Mouse (Mus musculus): ENCODE results near the gene Hsd17b3. TPM values are rescaled to one million over a fixed set of nuclear protein-coding genes. Genes with fewer than 3 reads are reported as not detected.

The Hsd17b3 gene
- total RNA-seq (2021) = not detected
- long read RNA-seq = 0 reads

- DNase-seq (ENCODE audit: low spot score in 2 of 2) = no peak
Observed at GRCm38 (mm10) chr13:64089130-64089529, at the start of gene Hsd17b3. Gene Hsd17b3, minus strand, starts transcription at chr13:64089230.

GRCm38 (mm10) chr13:64129616-64130375 is 40.8 kb upstream of the Hsd17b3 start:
- DNase-seq (ENCODE audit: low spot score in 2 of 2) = peak in 1 of 2 experiments; percentile 52

- DNase-seq (ENCODE audit: low spot score in 2 of 2) = no peak
Observed at GRCm38 (mm10) chr13:64128858-64129615, 40.0 kb upstream of the Hsd17b3 start, which contains the start of gene Slc35d2. Gene Slc35d2, minus strand, starts transcription at chr13:64129368.

- DNase-seq (ENCODE audit: low spot score in 2 of 2) = no peak
Observed at GRCm38 (mm10) chr13:64126316-64126715, 37.3 kb upstream of the Hsd17b3 start.

- no peak for DNase-seq (ENCODE audit: low spot score in 2 of 2)
Observed at GRCm38 (mm10) chr13:64124886-64125285, 35.9 kb upstream of the Hsd17b3 start.

- no peak for DNase-seq (ENCODE audit: low spot score in 2 of 2)
Observed at GRCm38 (mm10) chr13:64123491-64124188, 34.6 kb upstream of the Hsd17b3 start.

GRCm38 (mm10) chr13:64120760-64121159 is 31.7 kb upstream of the Hsd17b3 start:
- DNase-seq (ENCODE audit: low spot score in 2 of 2) = no peak

- DNase-seq (ENCODE audit: low spot score in 2 of 2) = no peak
Observed at GRCm38 (mm10) chr13:64117442-64117841, 28.4 kb upstream of the Hsd17b3 start.

- no peak for DNase-seq (ENCODE audit: low spot score in 2 of 2)
Observed at GRCm38 (mm10) chr13:64110421-64110820, 21.4 kb upstream of the Hsd17b3 start.

- no peak for DNase-seq (ENCODE audit: low spot score in 2 of 2)
Observed at GRCm38 (mm10) chr13:64108381-64108850, 19.4 kb upstream of the Hsd17b3 start.

GRCm38 (mm10) chr13:64107535-64107934 is 18.5 kb upstream of the Hsd17b3 start:
- no peak for DNase-seq (ENCODE audit: low spot score in 2 of 2)

- no peak for DNase-seq (ENCODE audit: low spot score in 2 of 2)
Observed at GRCm38 (mm10) chr13:64107105-64107504, 18.1 kb upstream of the Hsd17b3 start.

- no peak for DNase-seq (ENCODE audit: low spot score in 2 of 2)
Observed at GRCm38 (mm10) chr13:64105690-64106089, 16.7 kb upstream of the Hsd17b3 start.

- DNase-seq (ENCODE audit: low spot score in 2 of 2) = peak in 1 of 2 experiments; percentile 56
Observed at GRCm38 (mm10) chr13:64100186-64100585, 11.2 kb upstream of the Hsd17b3 start.

GRCm38 (mm10) chr13:64098992-64099391 is 10.0 kb upstream of the Hsd17b3 start:
- peak in 1 of 2 experiments; percentile 17 for DNase-seq (ENCODE audit: low spot score in 2 of 2)

GRCm38 (mm10) chr13:64093341-64093740 is 4.3 kb upstream of the Hsd17b3 start:
- DNase-seq (ENCODE audit: low spot score in 2 of 2) = peak; percentile 8 to 77

- no peak for DNase-seq (ENCODE audit: low spot score in 2 of 2)
Observed at GRCm38 (mm10) chr13:64092752-64093151, 3.7 kb upstream of the Hsd17b3 start.

- DNase-seq (ENCODE audit: low spot score in 2 of 2) = no peak
Observed at GRCm38 (mm10) chr13:64092141-64092540, 3.1 kb upstream of the Hsd17b3 start.

GRCm38 (mm10) chr13:64091006-64091405 is 2.0 kb upstream of the Hsd17b3 start:
- DNase-seq (ENCODE audit: low spot score in 2 of 2) = no peak

- DNase-seq (ENCODE audit: low spot score in 2 of 2) = no peak
Observed at GRCm38 (mm10) chr13:64090278-64090677, 1.2 kb upstream of the Hsd17b3 start.

GRCm38 (mm10) chr13:64088057-64088456 is 973 bp downstream of the Hsd17b3 start:
- DNase-seq (ENCODE audit: low spot score in 2 of 2) = no peak

All from layer of hippocampus, adult 18-20 months (tissue).